Comparison of ENCODE assay signal across 25 mouse cellular contexts in the genomic region with DNA sequence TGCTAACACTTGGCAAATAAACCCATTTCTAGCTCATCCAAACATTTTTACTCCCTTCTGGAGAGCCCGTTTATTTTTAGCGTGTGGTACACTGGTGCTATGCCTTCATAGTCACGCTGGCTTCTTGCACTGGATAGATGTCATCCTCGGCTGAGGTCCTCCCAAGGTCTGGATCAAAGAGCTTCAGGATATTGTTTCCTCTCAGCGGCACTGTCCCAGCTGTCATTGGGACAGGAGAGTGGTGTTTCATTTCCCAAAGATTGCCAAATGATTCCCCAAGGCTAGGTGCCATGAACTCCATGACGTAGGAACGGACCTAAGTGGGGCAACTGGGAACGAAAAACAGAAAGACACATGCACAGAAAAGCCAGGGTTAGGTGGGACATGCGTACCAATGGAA. TPM values are rescaled to one million over a fixed set of nuclear protein-coding genes. Genes with fewer than 3 reads are reported as not detected.
A peak's percentile ranks its signal among the peaks of the same experiment; 100 is the strongest.
DNase-seq lines count a peak whose midpoint lies in the region; ATAC-seq and TF ChIP-seq lines count a peak whose summit lies in the region.
"Had no signal": no experiment of that assay in that cellular context is flagged by ENCODE, and none has a peak within 500 bp of the region (broad histone marks: within the 10 kb centered on the region; RNA-seq: fewer than 3 reads in every experiment).

No protein-coding gene starts in this region.

- intact Hi-C loops in gastrocnemius, adult 2 months (cut with DNase I) = no loop called here

- TF ChIP-seq EP300 in heart, postnatal 0 days (IDR thresholded peaks at IDR 0.05; ENCODE audit: low read depth) = no peak

- H3K9ac ChIP-seq in heart, embryonic 12.5 days = no peak overlapping the region
- H3K9ac ChIP-seq in heart, postnatal 0 days (replicated peaks; ENCODE audit: low read depth, low read length) = no peak overlapping the region
- H3K9ac ChIP-seq in heart, embryonic 11.5 days (ENCODE audit: low read depth, low read length) = no peak overlapping the region
- no peak overlapping the region for H3K9ac ChIP-seq in neural tube, embryonic 15.5 days (replicated peaks)
- H3K9ac ChIP-seq: embryonic facial prominence, embryonic 13.5 days; embryonic facial prominence, embryonic 15.5 days; forebrain, embryonic 12.5 days had no signal

- no peak overlapping the region for H3K4me3 ChIP-seq in gastrocnemius, adult 2 months
- H3K4me3 ChIP-seq in heart, embryonic 12.5 days = no peak overlapping the region
- H3K4me3 ChIP-seq in heart, postnatal 0 days (ENCODE audit: low read depth, low read length) = no peak overlapping the region
- H3K4me3 ChIP-seq in heart, embryonic 11.5 days (ENCODE audit: low read depth, low read length) = no peak overlapping the region
- H3K4me3 ChIP-seq in neural tube, embryonic 15.5 days (replicated peaks) = no peak overlapping the region
- H3K4me3 ChIP-seq: embryonic facial prominence, embryonic 13.5 days; embryonic facial prominence, embryonic 15.5 days; erythroblast, embryonic 14.5 days; forebrain, embryonic 10.5 days; forebrain, embryonic 12.5 days had no signal

- WGBS in heart, embryonic 12.5 days = 78% methylated on average over 9 of the region's 9 CpGs
- 73% methylated on average over 9 of the region's 9 CpGs for WGBS in heart, postnatal 0 days
- WGBS in heart, embryonic 11.5 days (ENCODE audit: insufficient replicate concordance) = 80% methylated on average over 9 of the region's 9 CpGs
- WGBS in neural tube, embryonic 15.5 days = 93% methylated on average over 9 of the region's 9 CpGs

- peaks cover 11% of the 10 kb centered on the region for H3K4me1 ChIP-seq in heart, embryonic 12.5 days (replicated peaks)
- no peaks in the 10 kb centered on the region for H3K4me1 ChIP-seq in heart, postnatal 0 days (ENCODE audit: control insufficient read depth, insufficient read depth)
- H3K4me1 ChIP-seq in heart, embryonic 11.5 days (ENCODE audit: control insufficient read depth, insufficient read depth, low read length) = peaks cover 8% of the 10 kb centered on the region; the same call in 1 of the 2 replicates
- no peaks in the 10 kb centered on the region for H3K4me1 ChIP-seq in neural tube, embryonic 15.5 days
- H3K4me1 ChIP-seq: embryonic facial prominence, embryonic 15.5 days; forebrain, embryonic 10.5 days; forebrain, embryonic 12.5 days had no signal

- peak overlapping the region; percentile 66 for H3K27ac ChIP-seq in gastrocnemius, adult 2 months
- H3K27ac ChIP-seq in heart, embryonic 12.5 days (ENCODE audit: poor library complexity, severe bottlenecking) = no peak overlapping the region
- H3K27ac ChIP-seq in heart, postnatal 0 days (ENCODE audit: low read depth) = no peak overlapping the region
- H3K27ac ChIP-seq in heart, embryonic 11.5 days (ENCODE audit: low read depth, low read length) = no peak overlapping the region
- H3K27ac ChIP-seq in neural tube, embryonic 15.5 days (replicated peaks) = no peak overlapping the region
- H3K27ac ChIP-seq: embryonic facial prominence, embryonic 13.5 days; embryonic facial prominence, embryonic 15.5 days; forebrain, embryonic 10.5 days; forebrain, embryonic 12.5 days had no signal

- no peaks in the 10 kb centered on the region for H3K9me3 ChIP-seq in heart, embryonic 12.5 days (replicated peaks)
- H3K9me3 ChIP-seq in heart, postnatal 0 days (replicated peaks; ENCODE audit: control insufficient read depth, low read length) = no peaks in the 10 kb centered on the region
- no peaks in the 10 kb centered on the region for H3K9me3 ChIP-seq in heart, embryonic 11.5 days (replicated peaks; ENCODE audit: control insufficient read depth, low read length)
- H3K9me3 ChIP-seq in neural tube, embryonic 15.5 days (replicated peaks) = no peaks in the 10 kb centered on the region
- H3K9me3 ChIP-seq: embryonic facial prominence, embryonic 13.5 days; embryonic facial prominence, embryonic 15.5 days; forebrain, embryonic 10.5 days; forebrain, embryonic 12.5 days had no signal

- no peak overlapping the region for H3K4me2 ChIP-seq in heart, embryonic 12.5 days
- H3K4me2 ChIP-seq in heart, postnatal 0 days (ENCODE audit: low read depth, low read length) = no peak overlapping the region
- no peak overlapping the region for H3K4me2 ChIP-seq in heart, embryonic 11.5 days
- H3K4me2 ChIP-seq in neural tube, embryonic 15.5 days = no peak overlapping the region
- H3K4me2 ChIP-seq: embryonic facial prominence, embryonic 13.5 days; embryonic facial prominence, embryonic 15.5 days; forebrain, embryonic 12.5 days had no signal

- no peak for TF ChIP-seq CTCF in gastrocnemius, adult 2 months (IDR thresholded peaks at IDR 0.05)
- no peak for TF ChIP-seq CTCF in heart, postnatal 0 days (IDR thresholded peaks at IDR 0.05; ENCODE audit: low read depth)

- no peak for ATAC-seq in heart, embryonic 12.5 days (ENCODE audit: insufficient number of reproducible peaks, low FRiP score)
- ATAC-seq in heart, postnatal 0 days (ENCODE audit: insufficient read depth, low read depth) = peak; percentile 21; the same call in 1 of the 2 replicates
- ATAC-seq in heart, embryonic 11.5 days (replicated peaks; ENCODE audit: insufficient number of reproducible peaks, low FRiP score, low TSS enrichment) = no peak
- no peak for ATAC-seq in neural tube, embryonic 15.5 days (ENCODE audit: low FRiP score)
- ATAC-seq: forebrain, embryonic 14.5 days had no signal

- H3K36me3 ChIP-seq in heart, embryonic 12.5 days = 0 out of 2 replicates have a peak, but pooled peaks cover 4% of the 10 kb centered on the region
- 0 out of 2 replicates have a peak, but pooled peaks cover 3% of the 10 kb centered on the region for H3K36me3 ChIP-seq in heart, postnatal 0 days (replicated peaks; ENCODE audit: control insufficient read depth, insufficient read depth, low read length)
- peaks cover 2% of the 10 kb centered on the region; the same call in 1 of the 2 replicates for H3K36me3 ChIP-seq in heart, embryonic 11.5 days (ENCODE audit: control insufficient read depth, insufficient read depth, low read length)
- H3K36me3 ChIP-seq in neural tube, embryonic 15.5 days = no peaks in the 10 kb centered on the region
- H3K36me3 ChIP-seq: embryonic facial prominence, embryonic 13.5 days; embryonic facial prominence, embryonic 15.5 days; forebrain, embryonic 10.5 days; forebrain, embryonic 12.5 days had no signal

- no peaks in the 10 kb centered on the region for H3K27me3 ChIP-seq in heart, embryonic 12.5 days (replicated peaks)
- no peaks in the 10 kb centered on the region for H3K27me3 ChIP-seq in heart, postnatal 0 days (ENCODE audit: control insufficient read depth, insufficient read depth, low read length)
- no peaks in the 10 kb centered on the region for H3K27me3 ChIP-seq in heart, embryonic 11.5 days (ENCODE audit: control insufficient read depth, insufficient read depth, low read length)
- H3K27me3 ChIP-seq in neural tube, embryonic 15.5 days (replicated peaks) = no peaks in the 10 kb centered on the region
- H3K27me3 ChIP-seq: embryonic facial prominence, embryonic 13.5 days; embryonic facial prominence, embryonic 15.5 days; forebrain, embryonic 12.5 days had no signal

- DNase-seq in gastrocnemius, adult 2 months = peak; percentile 55
- no peak for DNase-seq in gastrocnemius, postnatal 4 days (ENCODE audit: low spot score in 2 of 2)
- DNase-seq in heart, adult 11 months = peak; percentile 93
- no peak for DNase-seq in heart, postnatal 0 days (ENCODE audit: low spot score)
- peak; percentile 40 for DNase-seq in skeletal muscle tissue, adult 2 months (ENCODE audit: low read depth, low spot score)
- DNase-seq: adrenal gland, adult 2 months; adrenal gland, postnatal 10 days; adrenal gland, postnatal 25 days; cerebellum, adult 11 months; cerebellum, adult 18-20 months; cerebellum, adult 8-10 months; cerebellum, adult 9-11 months; cerebellum, postnatal 14 days; cerebellum, postnatal 36 days; embryo, embryonic 11 days had no signal

RNA-seq across cellular contexts. Expression of a gene that starts 16.8 kb away (rescaled TPM):
- total RNA-seq in gastrocnemius, adult 2 months (2021) = 100 to 1,000 TPM in 1 of 2 experiments, 10 to 100 TPM in 1; 70.8 to 292 TPM
- 100 to 1,000 TPM; 219 to 227 TPM for total RNA-seq in gastrocnemius, postnatal 4 days (2021)
- polyA plus RNA-seq in heart, embryonic 12.5 days (2016; fragmentation: Nextera tagmentation; extraction: Ambion mirVana) = 311 and 316 TPM in 2 replicates
- 96.5 and 117 TPM in 2 replicates for total RNA-seq in heart, postnatal 0 days (2014; rRNA removed; ENCODE audit: low replicate concordance)
- polyA plus RNA-seq in heart, postnatal 0 days (2015; fragmentation: Nextera tagmentation; extraction: Ambion mirVana) = 206 and 230 TPM in 2 replicates
- 318 and 322 TPM in 2 replicates for polyA plus RNA-seq in heart, embryonic 11.5 days (2014; fragmentation: Nextera tagmentation; extraction: Ambion mirVana)
- 12.8 and 117 TPM in 2 replicates for polyA plus RNA-seq in neural tube, embryonic 15.5 days (2015; fragmentation: Nextera tagmentation; extraction: Ambion mirVana)
- total RNA-seq: MEL had no signal

Comparison
In these comparisons a context has a peak if more than half of its experiments do, and no peak if none do; other contexts are left out.
1. DNase-seq: peak in gastrocnemius, adult 2 months (single experiment), heart, adult 11 months (single experiment) and skeletal muscle tissue, adult 2 months (single experiment); none in gastrocnemius, postnatal 4 days (0 of 2) and heart, postnatal 0 days (single experiment).